Mouse (Mus musculus) erythroblast, embryonic 14.5 days (primary cell): ENCODE data around the gene Shkbp1.

Experiments used
- GATA1 ChIP-seq: IDR thresholded peaks from 2 replicates; pipeline ENCODE4 v1.6.1; 2012; ENCODE audit warnings: low read length, inconsistent platforms, mixed read lengths
- TAL1 ChIP-seq: IDR thresholded peaks from 3 replicates; pipeline ENCODE4 v1.6.1; 2012; ENCODE audit warnings: low read length, inconsistent platforms, mixed read lengths

DNA sequence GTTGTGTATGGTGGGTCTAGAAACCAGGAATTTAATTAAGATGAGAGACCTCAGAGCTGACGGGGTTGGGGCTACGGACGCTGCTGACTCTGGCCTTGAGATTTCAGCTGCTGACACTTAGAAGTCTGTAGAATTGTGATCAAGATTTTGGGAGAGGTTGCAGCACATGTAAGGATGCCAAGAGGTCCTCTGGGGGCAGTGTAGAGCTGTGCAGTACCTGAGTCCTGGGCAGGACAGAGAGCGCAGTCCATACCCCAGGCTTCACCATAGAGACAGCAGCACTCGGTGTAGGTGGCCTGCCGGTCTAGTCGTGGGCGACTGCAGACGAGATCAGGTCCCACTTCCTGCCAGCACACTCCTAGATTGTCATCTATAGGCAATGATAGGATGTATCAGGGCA lies 48.3 kb downstream of the Shkbp1 start:
- TF ChIP-seq TAL1 = no peak
- TF ChIP-seq GATA1 = no peak
